Mouse (Mus musculus) heart, adult 2 months (tissue): ENCODE results near the gene Fyb. TPM values are rescaled to one million over a fixed set of nuclear protein-coding genes. Genes with fewer than 3 reads are reported as not detected.

Experiments
- DNase-seq, 2 experiments: peaks; one replicate each; pipeline ENCODE4 v3.0.0; 2021
- H3K27ac ChIP-seq: fragments of 200-600 bp; 2 replicates; pipeline ENCODE4 v1.8.1; 2022
- H3K27me3 ChIP-seq: fragments of 200-500 bp; 2 replicates; pipeline ENCODE4 v1.6.1; 2012; ENCODE audit warnings: mild to moderate bottlenecking, low read length, inconsistent platforms, mixed read lengths; ENCODE audit not compliant: control insufficient read depth, insufficient read depth
- H3K36me3 ChIP-seq: fragments of 200-500 bp; 2 replicates; pipeline ENCODE4 v1.6.1; 2012; ENCODE audit warnings: low read length, inconsistent platforms; ENCODE audit not compliant: control insufficient read depth, insufficient read depth
- H3K4me1 ChIP-seq: fragments of 200-500 bp; 2 replicates; pipeline ENCODE4 v1.6.1; 2011; ENCODE audit warnings: low read length; ENCODE audit not compliant: control insufficient read depth, insufficient read depth
- H3K4me3 ChIP-seq: fragments of 200-600 bp; 2 replicates; pipeline ENCODE4 v1.8.1; 2022
- H3K79me2 ChIP-seq: fragments of 200-500 bp; replicated peaks from 2 replicates; pipeline ENCODE4 v1.6.1; 2012; ENCODE audit warnings: mild to moderate bottlenecking, inconsistent platforms, low read length, moderate library complexity, mixed read lengths; ENCODE audit not compliant: control insufficient read depth, insufficient read depth
- H3K9ac ChIP-seq: fragments of 200-500 bp; 2 replicates; pipeline ENCODE4 v1.6.1; 2012; ENCODE audit warnings: low read depth, mild to moderate bottlenecking, control low read depth, inconsistent platforms, low read length, mixed read lengths
- CTCF ChIP-seq: fragments of 200-600 bp; IDR thresholded peaks from 2 replicates; pipeline ENCODE4 v1.8.1; 2022; ENCODE audit warnings: antibody characterized with exemption, mild to moderate bottlenecking, moderate library complexity
- EP300 ChIP-seq: fragments of 200-500 bp; IDR thresholded peaks from 2 replicates; pipeline ENCODE4 v1.6.1; 2011; ENCODE audit warnings: low read depth, low read length, control low read depth; ENCODE audit not compliant: insufficient read depth
- POLR2A ChIP-seq: fragments of 200-500 bp; IDR thresholded peaks from 2 replicates; pipeline ENCODE4 v1.6.1; 2011; ENCODE audit warnings: mild to moderate bottlenecking, low read depth, low read length, control low read depth; ENCODE audit not compliant: insufficient read depth
- WGBS: fragments of 180-500 bp; shearing (Covaris S2); methylation state at CpG from one replicate; pipeline ENCODE4 v1.1.7; 2018; 5-methylcytosine and 5-hydroxymethylcytosine counted together
- intact Hi-C: fragments of 180-260 bp; cut with DNase I; formaldehyde crosslinking; loops from one replicate; pipeline ENCODE4 v1.15.1; 2025
- polyA plus RNA-seq: library from polyadenylated mRNA; depleted of rRNA; stranded (reverse); fragments of >200 nt; gene quantifications from 2 replicates; pipeline ENCODE4 v1.2.3, GENCODE M21; 2012
- total RNA-seq, 2 experiments: library from RNA; stranded (reverse); gene quantifications; 2 replicates each; pipeline ENCODE4 v1.2.3; 2021

Fyb gene
- total and polyA plus RNA-seq, 3 experiments: 4.1 to 45.7 (median 25.2) TPM

DNA sequence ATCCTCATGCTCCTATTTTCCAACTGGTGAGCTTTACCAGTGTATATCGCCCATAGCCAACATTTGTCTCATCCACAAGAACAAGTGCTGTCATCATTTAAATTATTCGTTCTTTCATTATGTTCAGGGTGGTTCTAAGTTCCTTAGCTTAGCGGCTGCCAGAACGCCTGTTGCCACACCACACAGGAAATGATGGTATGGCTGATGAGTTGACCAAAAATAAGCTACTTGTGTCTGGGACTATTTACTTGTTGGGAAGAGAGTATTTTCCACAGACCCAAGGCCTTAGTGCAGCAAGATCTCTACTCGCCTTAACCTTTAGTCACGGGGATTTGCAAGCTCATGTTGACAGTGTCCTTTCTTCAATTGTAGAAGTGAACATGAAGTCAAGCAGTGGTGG lies 34.3 kb downstream of the Fyb start:
- 83% methylated on average over 6 of the region's 6 CpGs for WGBS
- H3K27ac ChIP-seq: no peak overlapping the region
- H3K9ac ChIP-seq: no peak overlapping the region
- DNase-seq: no peak
- H3K4me3 ChIP-seq: no peak overlapping the region
- H3K79me2 ChIP-seq: no peaks in the 10 kb centered on the region
- no peaks in the 10 kb centered on the region; the same call in 1 of the 2 replicates for H3K4me1 ChIP-seq
- intact Hi-C loops: no loop called here
- TF ChIP-seq EP300 (no peak), CTCF (no peak), POLR2A (no peak)
- no peaks in the 10 kb centered on the region for H3K27me3 ChIP-seq
- H3K36me3 ChIP-seq: no peaks in the 10 kb centered on the region

DNA sequence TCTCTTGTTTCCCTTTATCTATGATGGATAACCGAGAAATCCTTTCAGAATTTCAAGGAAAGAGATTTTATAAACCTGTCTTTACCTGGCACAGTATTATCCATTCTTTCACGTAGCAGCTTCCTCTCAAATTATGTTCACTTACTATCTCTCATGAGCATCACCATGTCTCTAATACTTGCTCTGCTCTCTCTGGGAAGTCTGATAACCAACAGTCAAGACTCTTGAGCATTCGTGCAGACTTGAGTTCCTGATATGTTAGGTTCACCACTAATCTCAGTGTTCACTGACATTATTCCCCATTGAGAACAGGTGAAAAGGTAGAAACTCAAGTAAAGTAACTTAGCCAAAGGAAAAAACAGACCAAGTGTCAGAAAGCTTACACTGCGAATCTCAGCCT lies 34.9 kb downstream of the Fyb start:
- Histone ChIP-seq H3K4me1 (no peaks in the 10 kb centered on the region; the same call in 1 of the 2 replicates), H3K27me3 (no peaks in the 10 kb centered on the region), H3K79me2 (no peaks in the 10 kb centered on the region), H3K9ac (no peak overlapping the region), H3K4me3 (no peak overlapping the region), H3K27ac (no peak overlapping the region), H3K36me3 (no peaks in the 10 kb centered on the region)
- TF ChIP-seq CTCF (no peak), POLR2A (no peak), EP300 (no peak)
- intact Hi-C loops: no loop called here
- WGBS: 77% methylated on average over 4 of the region's 4 CpGs
- DNase-seq: no peak

DNA sequence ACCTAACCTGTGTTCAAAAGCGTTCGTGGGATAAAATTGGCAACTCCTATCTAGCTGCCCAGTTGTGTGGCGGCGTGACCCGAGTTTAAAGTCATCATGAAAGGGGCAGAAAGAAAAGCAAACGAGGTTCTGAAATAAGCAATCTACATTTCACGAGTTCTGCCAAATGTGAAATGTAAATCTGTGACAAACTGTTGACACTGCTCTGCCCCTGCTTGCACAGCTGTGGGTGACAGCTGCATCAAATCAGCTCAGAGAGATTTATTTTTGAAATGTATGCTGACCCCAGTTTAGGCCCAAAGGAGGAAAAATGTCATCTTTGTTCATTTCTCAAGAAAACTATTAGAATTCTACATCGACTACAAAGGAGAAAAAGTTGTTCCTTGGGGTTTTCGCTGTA lies 36.5 kb downstream of the Fyb start:
- TF ChIP-seq POLR2A (no peak), CTCF (no peak), EP300 (no peak)
- intact Hi-C loops: no loop called here
- Histone ChIP-seq H3K9ac (no peak overlapping the region), H3K36me3 (no peaks in the 10 kb centered on the region), H3K4me1 (no peaks in the 10 kb centered on the region; the same call in 1 of the 2 replicates), H3K27ac (no peak overlapping the region), H3K4me3 (no peak overlapping the region), H3K27me3 (no peaks in the 10 kb centered on the region), H3K79me2 (no peaks in the 10 kb centered on the region)
- WGBS: 61% methylated on average over 9 of the region's 9 CpGs
- no peak for DNase-seq

DNA sequence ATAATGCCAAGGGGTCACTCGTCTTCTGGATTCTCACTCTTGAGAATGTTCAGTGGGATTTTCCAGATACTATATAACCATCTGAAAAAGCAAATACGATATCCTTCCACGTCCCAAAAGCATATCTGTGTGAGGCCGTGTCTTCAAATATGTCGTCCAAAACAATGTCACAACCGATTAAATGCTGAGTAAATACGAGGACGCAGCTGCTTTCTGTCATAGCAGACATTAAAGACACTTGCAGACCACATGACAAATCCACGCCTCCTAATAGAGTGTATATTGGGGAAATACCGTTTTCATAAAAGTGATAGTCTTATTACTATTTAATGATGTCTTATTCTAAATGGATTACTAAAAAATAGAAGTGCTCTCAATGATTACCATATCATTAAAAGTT lies 38.0 kb downstream of the Fyb start:
- WGBS: 75% methylated on average over 10 of the region's 10 CpGs
- TF ChIP-seq EP300 (no peak), POLR2A (no peak), CTCF (no peak)
- peaks cover 2% of the 10 kb centered on the region for H3K4me1 ChIP-seq
- intact Hi-C loops: no loop called here
- no peak overlapping the region for H3K9ac ChIP-seq
- no peaks in the 10 kb centered on the region for H3K79me2 ChIP-seq
- H3K36me3 ChIP-seq: no peaks in the 10 kb centered on the region
- H3K27ac ChIP-seq: no peak overlapping the region
- no peaks in the 10 kb centered on the region for H3K27me3 ChIP-seq
- no peak overlapping the region for H3K4me3 ChIP-seq
- no peak for DNase-seq

DNA sequence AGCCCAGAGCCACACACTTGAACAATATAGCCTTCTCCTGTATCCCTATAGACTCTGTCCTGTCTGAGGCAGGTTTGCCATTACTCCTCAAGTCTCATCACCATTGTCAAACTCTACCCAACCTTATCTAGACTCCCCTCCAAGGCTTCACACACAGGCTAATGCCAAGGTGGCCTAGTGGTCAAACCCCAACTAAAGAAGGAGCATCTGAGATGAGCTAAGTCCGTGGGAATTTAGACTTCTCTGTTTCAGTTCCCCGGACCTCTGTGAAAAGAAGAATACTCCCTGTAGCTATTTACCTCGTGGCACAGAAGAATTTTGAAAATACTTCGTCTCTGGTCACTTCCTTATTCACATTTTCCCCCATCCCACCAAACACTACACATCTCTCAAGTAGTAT lies 39.5 kb downstream of the Fyb start:
- Histone ChIP-seq H3K4me1 (peaks cover 2% of the 10 kb centered on the region), H3K36me3 (no peaks in the 10 kb centered on the region), H3K9ac (no peak overlapping the region), H3K4me3 (no peak overlapping the region), H3K27ac (no peak overlapping the region), H3K79me2 (no peaks in the 10 kb centered on the region), H3K27me3 (no peaks in the 10 kb centered on the region)
- DNase-seq: no peak
- TF ChIP-seq EP300 (no peak), CTCF (no peak)
- intact Hi-C loops: no loop called here
- 75% methylated on average over 4 of the region's 4 CpGs for WGBS

DNA sequence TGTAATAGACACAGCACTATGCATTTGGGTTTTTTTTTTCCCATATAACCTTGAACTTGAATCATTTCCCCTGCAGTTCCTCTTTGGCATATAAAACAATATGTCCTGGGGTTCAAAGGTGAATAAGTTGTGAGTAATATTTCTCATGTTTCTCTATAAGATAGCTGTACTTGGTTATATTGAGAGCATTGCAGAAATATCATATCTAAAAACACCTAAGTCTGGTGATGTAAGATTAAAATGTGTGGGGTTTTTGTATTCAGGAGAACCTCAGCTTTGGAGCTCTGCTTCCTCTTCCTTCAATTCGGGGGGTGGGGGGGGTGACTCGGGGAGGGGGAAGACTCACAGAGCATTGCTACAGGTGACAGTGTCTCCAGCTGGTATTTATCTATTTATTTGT lies 40.0 kb downstream of the Fyb start:
- no peak for TF ChIP-seq CTCF
- TF ChIP-seq POLR2A: no peak
- no peak for TF ChIP-seq EP300
- Histone ChIP-seq H3K9ac (no peak overlapping the region), H3K36me3 (no peaks in the 10 kb centered on the region), H3K4me1 (peaks cover 2% of the 10 kb centered on the region), H3K79me2 (no peaks in the 10 kb centered on the region), H3K4me3 (no peak overlapping the region), H3K27me3 (no peaks in the 10 kb centered on the region), H3K27ac (no peak overlapping the region)
- intact Hi-C loops: no loop called here
- 81% methylated on average over 2 of the region's 2 CpGs for WGBS
- DNase-seq: no peak

DNA sequence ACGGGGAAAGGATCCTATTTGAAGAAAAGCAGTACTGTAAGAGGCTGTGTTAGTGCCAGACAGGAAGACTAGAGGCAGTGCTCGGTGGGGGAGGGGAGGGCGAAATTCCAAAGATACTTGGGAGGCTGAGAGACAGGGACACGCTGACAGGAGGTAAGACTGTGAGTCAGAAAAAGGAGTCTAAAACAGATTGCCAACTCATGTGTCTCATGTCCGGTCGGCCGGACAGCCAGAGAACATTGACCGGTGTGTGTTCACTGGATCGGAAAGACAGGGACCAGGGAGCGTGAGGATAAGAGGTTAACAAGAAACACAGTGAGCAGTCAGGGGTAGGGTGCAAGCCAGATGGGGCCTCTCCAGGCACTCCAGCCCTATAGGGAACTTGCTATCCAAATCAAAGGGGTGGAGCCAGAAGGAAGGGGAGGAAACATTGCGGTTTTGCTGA lies 42.3 kb downstream of the Fyb start:
- H3K36me3 ChIP-seq: no peaks in the 10 kb centered on the region

More for the DNA sequence above, 42.3 kb downstream of the Fyb start:
- Histone ChIP-seq H3K79me2 (no peaks in the 10 kb centered on the region), H3K27ac (no peak overlapping the region), H3K4me1 (peaks cover 2% of the 10 kb centered on the region), H3K4me3 (peak overlapping the region; percentile 27; the same call in 1 of the 2 replicates), H3K27me3 (no peaks in the 10 kb centered on the region), H3K9ac (no peak overlapping the region)
- intact Hi-C loops: no loop called here
- TF ChIP-seq POLR2A: 0 out of 2 replicates have a peak, but pooled peaks have one; percentile 20
- TF ChIP-seq CTCF: no peak
- no peak for TF ChIP-seq EP300
- peak; percentile 59 to 61 for DNase-seq
- WGBS: 2% methylated on average over 11 of the region's 11 CpGs
